Mouse (Mus musculus) layer of hippocampus, adult 11-12 months (tissue): ENCODE data around the gene Notch2.

Source experiments
- DNase-seq: peaks from one replicate; pipeline ENCODE4 v3.0.0; 2022; ENCODE audit warnings: low spot score

The Notch2 gene

GRCm38 (mm10) chr3:98074622-98075231 is 61.4 kb downstream of the Notch2 start:
- no peak for DNase-seq

GRCm38 (mm10) chr3:98077866-98078265 is 64.5 kb downstream of the Notch2 start:
- DNase-seq: no peak

- no peak for DNase-seq
These were observed 65.5 kb downstream of the Notch2 start for GRCm38 (mm10) chr3:98078816-98079215.

- DNase-seq: no peak
These were observed 66.4 kb downstream of the Notch2 start for GRCm38 (mm10) chr3:98079601-98080215.

GRCm38 (mm10) chr3:98080630-98081029 is 67.3 kb downstream of the Notch2 start:
- no peak for DNase-seq

- no peak for DNase-seq
These were observed 68.9 kb downstream of the Notch2 start for GRCm38 (mm10) chr3:98082188-98082587.

- no peak for DNase-seq
These were observed 69.6 kb downstream of the Notch2 start for GRCm38 (mm10) chr3:98082972-98083371.

- no peak for DNase-seq
These were observed 70.8 kb downstream of the Notch2 start for GRCm38 (mm10) chr3:98084061-98084655.

- no peak for DNase-seq
These were observed 71.5 kb downstream of the Notch2 start for GRCm38 (mm10) chr3:98084870-98085269.

GRCm38 (mm10) chr3:98085812-98086268 is 72.5 kb downstream of the Notch2 start:
- DNase-seq: no peak

GRCm38 (mm10) chr3:98086441-98086840 is 73.1 kb downstream of the Notch2 start:
- no peak for DNase-seq

GRCm38 (mm10) chr3:98086860-98087259 is 73.5 kb downstream of the Notch2 start:
- DNase-seq: no peak

GRCm38 (mm10) chr3:98087551-98087950 is 74.2 kb downstream of the Notch2 start:
- DNase-seq: no peak

- DNase-seq: no peak
These were observed 76.4 kb downstream of the Notch2 start for GRCm38 (mm10) chr3:98089702-98090101.

- no peak for DNase-seq
These were observed 76.8 kb downstream of the Notch2 start for GRCm38 (mm10) chr3:98090129-98090528.

GRCm38 (mm10) chr3:98092680-98093370 is 79.5 kb downstream of the Notch2 start:
- DNase-seq: no peak

- no peak for DNase-seq
These were observed 80.6 kb downstream of the Notch2 start for GRCm38 (mm10) chr3:98093954-98094353.

GRCm38 (mm10) chr3:98094629-98095583 is 81.6 kb downstream of the Notch2 start:
- no peak for DNase-seq

- no peak for DNase-seq
These were observed 83.7 kb downstream of the Notch2 start for GRCm38 (mm10) chr3:98096981-98097380.

- no peak for DNase-seq
These were observed 85.3 kb downstream of the Notch2 start for GRCm38 (mm10) chr3:98098676-98099075.

- no peak for DNase-seq
These were observed 86.0 kb downstream of the Notch2 start for GRCm38 (mm10) chr3:98099287-98099686.

- no peak for DNase-seq
These were observed 88.2 kb downstream of the Notch2 start for GRCm38 (mm10) chr3:98101541-98101940.
